Mouse (Mus musculus): ENCODE results near the gene Nup50.

The Nup50 gene

DNA sequence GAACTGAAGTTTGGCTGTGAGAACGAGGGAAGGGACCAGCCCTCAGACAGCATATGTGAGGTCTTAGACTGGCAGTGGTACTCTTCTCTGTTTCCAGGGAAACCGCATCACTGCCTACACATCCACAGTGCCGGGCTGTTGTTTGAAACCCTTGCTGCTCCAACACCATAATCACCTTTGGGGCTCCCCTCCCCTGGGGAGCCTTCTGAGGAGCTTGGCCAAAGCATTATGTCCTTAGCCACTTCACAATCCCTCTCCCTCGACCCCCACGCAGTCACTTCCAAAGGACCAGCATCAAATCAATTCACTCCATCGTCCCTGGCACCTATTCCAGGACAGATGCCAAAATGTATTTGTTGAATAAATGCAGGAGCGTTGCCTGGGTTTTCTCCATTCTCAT is 66.6 kb downstream of the Nup50 start:
- no peak for DNase-seq

Measured in cerebellum, postnatal 25 days (tissue).